Mouse (Mus musculus): ENCODE measurements at regions not wholly inside any gene's neighbourhood (a gene's known extent, or its start where the extent isn't known, plus 50 kb on each side); places are given as distances from the start of the nearest gene placed in this dataset.

DNA sequence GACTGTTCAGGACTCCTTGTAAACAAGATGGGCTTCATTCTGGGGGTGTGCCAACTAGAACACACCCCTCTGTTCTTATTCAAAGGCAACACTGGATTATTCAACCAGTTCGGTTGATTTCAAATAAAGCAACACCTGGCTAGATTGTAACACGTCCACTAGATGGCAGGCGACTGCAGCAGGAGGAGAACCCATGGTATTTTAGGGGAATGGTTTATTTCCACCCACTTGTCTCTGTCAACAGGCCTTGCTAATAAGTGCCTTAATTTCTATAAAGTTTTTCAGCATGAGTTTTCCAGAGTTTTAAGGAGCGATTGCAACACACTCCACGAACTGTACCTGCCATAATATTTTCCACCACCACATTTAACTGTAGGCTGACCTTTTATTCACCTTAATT is 160.1 kb downstream of the Cd109 start:
- no peak for TF ChIP-seq POLR2A (IDR thresholded peaks at IDR 0.05; ENCODE audit: control insufficient read depth, extremely low read depth, insufficient read depth, low read length, poor library complexity)
- TF ChIP-seq CTCF (IDR thresholded peaks at IDR 0.05; ENCODE audit: borderline replicate concordance, control insufficient read depth, extremely low read depth, insufficient read depth, low read length, poor library complexity): no peak
